Mouse (Mus musculus) gastrocnemius, adult 18-20 months (tissue): ENCODE data around the gene Ctf1. TPM values are rescaled to one million over a fixed set of nuclear protein-coding genes. Genes with fewer than 3 reads are reported as not detected.
A peak's percentile ranks its signal among the peaks of the same experiment; 100 is the strongest.
"Not testable (repeated sequence)": the region's sequence is repeated elsewhere in the genome, so short reads cannot be mapped to it uniquely, and the experiment has no call there.

Experiments used
- DNase-seq: peaks from one replicate; pipeline ENCODE4 v3.0.0; 2021; ENCODE audit warnings: low spot score
- total RNA-seq, 2 experiments: library from RNA; stranded (reverse); gene quantifications; 2 replicates each; pipeline ENCODE4 v1.2.3; 2021

Ctf1 gene
- total RNA-seq, 2 experiments from 2014 or later, result 17.3 to 17.5 TPM

DNA sequence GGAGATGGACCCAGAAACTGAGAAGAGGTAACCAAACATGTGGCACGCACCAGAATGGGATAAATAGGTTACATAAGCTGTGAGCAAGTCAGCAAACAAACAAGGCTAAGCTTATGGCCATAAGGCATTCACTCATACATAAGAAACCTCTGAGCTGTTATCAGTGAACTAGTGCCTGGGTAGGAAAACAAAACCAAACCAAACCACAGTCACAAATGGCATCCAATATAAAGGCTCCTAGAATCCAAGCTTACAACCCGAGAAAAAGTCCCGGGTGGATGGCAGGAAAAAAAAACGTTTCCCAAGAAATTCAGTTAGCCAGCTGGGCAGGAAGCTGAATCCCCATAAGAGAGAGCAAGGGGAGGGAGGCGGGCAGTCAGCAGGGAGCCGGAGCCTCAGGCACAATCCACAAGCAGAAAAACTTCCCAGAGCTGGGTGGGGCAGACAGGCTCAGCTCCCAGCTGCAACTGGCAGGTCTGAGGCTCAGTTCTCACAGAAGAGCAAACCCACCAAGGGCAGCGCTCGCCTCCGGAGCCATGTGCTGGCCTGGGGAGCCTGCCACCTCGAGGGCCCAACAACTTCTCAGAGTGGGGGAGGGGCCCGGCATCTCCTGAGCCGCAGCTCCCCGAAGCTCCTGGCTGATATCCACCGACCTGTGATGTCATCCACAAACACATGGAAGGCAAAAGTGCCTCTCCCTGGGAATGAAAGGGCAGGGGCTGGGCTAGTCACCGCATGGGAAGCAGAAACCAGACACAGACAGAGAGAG is 21.1 kb upstream of the Ctf1 start:
- DNase-seq, result peak; percentile 86

DNA sequence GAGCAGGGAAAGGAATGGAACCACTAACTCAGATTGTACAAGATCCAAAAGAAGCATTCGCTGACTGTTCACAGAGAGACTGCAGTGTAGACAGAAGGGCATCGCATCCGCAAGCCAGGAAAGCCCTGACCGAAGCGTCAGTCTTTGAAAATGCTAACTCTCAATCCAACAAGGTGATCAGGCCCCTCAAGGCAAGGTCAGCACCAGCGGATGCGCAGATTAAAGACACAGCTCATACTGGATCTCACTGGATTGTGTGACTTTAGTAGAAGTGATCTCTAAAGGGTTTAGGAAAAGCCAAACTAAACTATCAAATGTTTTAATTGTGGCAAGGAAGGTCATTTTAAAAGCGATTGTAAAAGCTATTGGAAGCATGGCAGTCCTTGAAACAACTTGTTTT is 19.2 kb upstream of the Ctf1 start:
- no peak for DNase-seq

DNA sequence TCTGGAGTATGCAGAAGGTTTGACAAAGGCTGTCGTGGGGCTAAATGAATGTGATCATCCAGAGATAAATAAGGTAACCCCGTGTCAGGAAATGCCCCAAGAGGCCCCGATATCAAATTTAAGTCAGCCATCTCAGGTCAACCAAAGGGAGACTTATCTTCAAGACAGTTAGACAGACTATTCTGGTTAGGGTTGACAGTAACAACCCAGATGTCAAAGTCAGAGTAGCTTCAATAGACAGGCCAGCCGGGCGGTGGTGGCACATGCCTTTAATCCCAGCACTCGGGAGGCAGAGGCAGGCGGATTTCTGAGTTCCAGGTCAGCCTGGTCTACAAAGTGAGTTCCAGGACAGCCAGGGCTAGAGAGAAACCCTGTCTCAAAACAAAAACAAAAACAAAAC is 18.8 kb upstream of the Ctf1 start:
- not testable (repeated sequence) for DNase-seq

DNA sequence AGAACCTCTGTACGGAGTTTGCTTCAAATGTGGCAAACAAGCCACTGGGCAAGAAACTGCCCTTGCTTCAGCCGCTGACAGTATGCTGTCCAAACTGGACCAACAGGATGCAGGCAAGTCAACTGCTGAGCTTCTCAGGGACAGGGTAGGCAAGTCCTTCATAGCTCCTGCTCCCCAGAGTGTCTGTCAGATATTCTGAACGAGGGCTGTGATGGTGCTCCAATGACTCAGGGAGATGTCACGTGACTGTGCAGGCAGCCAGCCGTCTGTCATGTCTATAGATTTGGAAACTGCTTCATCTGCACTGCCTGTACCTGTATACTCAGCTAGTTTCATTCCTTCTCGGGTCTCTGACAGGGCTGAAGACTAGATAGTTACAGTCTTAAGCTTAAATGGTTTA is 13.6 kb upstream of the Ctf1 start:
- DNase-seq, result no peak

DNA sequence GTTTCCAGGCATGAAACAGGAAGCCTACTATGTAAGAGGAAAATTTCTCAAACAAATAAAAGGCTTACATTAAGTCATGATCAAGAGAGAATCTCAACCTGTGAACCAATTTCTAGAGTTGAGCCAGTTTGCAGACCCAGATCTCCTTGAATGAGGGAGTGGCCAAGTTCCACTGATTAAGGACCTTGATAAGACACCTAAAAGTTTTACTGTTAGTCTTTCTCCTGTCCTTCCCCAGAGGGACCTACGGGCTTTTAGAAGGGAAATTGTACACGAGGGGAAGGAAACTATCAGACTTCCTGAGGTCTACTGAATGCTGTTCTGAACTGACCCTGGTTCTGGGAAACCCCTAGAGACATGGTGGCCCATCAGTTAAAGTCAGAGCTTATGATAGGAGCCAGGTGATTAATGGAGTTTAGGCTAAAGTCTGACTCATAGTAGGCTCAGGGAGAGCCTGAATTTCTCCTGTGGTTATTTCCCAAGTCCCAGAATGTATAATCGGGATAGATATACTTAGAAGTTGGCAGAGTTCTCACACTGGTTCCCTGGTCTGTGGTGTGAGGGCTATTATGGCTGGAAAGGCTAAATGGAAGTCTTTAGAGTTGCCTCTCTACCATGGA is 11.7 kb upstream of the Ctf1 start:
- no peak for DNase-seq

DNA sequence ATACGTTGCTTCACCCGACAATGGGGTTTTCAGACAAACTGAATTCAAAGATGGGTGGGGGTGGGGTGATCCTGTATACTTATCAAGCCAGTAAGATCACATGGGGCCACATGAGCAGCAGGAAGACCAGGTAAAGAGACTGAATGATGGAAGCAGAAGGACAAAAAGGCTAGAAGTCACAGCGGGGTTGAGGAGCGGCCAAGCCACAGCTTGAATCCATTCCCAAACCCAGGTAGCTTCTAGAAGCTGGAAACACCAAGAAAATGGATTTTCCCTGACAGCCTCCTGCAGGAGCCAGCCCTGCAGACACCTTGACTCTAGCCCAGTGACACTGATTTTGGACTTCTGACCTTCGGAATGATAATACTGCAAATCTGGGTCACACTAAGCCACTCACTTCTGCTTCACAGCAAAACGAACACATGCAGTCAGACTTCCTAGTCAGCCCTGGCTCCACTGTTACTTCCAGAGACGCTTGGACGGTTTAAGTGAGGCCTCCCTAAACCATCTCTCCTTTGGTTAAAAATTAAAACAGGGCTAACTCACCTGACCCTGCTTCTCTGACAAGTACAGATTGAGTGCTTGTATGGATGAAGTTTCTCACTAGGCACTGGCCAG is 8.9 kb upstream of the Ctf1 start:
- DNase-seq, result no peak

DNA sequence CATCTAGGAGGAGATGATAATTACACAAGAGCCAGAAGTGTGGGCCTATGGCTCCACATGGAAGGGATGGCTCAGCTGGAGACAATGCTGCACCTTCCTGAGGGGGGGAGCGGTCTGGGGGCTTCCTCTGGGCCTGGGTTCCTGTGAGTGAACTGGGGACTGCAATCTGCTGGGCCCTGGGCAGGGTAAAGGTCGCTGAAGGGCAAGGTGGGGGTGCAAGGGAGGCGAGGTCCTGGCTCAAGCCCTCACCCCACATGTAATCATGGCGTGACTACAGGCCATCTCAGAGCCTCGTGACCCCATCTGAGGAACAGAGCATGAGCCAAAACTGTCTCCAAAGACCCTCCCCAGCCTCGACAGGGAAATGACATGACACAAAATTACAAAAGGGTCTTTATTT is 7.9 kb upstream of the Ctf1 start:
- no peak for DNase-seq

DNA sequence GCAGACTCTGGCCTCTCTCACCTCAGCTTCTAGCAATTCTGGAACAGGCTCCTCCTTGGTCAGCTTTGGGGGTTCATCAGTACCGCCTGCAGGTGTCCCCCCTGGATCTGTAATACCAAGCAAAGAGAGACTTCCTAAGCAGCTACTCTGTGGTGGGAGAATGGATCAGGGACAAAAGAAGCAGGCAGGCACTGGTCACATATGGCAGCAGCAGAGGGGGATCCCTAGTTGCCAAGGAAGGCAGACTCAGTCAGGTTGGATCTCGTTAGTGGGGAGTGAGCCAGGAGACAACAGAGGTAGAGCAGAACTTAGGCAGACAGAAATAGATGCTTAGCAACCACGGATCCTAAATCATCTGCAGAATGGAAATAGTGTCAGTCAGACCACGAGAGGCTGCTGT is 6.8 kb upstream of the Ctf1 start:
- DNase-seq, result no peak

DNA sequence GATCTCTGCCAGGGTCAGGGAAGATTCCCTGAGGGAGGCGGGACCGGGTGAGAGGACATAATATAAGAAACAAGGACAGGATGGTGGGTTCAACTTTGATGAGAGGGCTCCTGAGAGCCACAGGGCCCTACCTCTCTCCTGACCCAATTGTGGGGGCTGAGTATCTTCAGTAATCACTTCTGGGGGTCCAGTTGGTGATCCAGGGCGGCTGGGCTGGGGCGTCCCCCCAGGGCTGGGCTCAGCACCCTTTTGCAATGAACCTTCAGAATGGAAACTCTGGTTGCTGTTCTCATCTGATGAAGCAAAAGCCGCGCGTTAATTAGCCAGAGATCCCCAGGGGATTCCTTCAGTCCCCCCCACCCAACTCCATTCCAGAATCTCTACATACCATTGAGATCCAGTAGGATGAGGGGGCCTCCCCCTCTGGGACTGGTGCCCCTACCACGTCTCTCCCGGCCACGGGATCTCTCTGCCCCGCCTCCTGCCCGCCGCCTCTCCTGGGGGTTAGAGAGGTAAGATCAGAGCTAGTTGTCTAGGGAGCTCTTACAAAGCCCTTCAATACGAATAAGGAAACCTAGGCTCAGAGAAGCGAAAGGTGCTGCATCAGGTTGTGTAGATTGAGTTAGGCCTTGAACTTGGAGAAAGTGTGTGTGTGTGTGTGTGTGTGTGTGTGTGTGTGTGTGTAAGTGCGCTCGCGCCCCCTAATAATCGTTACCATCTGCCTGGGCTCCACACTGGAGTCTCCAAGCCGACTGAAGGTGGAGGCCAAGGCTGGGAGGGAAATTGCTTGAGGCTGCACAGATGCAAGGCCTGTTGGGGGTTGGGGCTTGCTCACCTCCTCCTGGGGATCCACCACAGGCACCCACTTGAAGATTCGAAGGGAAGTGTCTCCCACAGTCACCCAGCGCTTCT is 5.2 kb upstream of the Ctf1 start:
- DNase-seq, result no peak

DNA sequence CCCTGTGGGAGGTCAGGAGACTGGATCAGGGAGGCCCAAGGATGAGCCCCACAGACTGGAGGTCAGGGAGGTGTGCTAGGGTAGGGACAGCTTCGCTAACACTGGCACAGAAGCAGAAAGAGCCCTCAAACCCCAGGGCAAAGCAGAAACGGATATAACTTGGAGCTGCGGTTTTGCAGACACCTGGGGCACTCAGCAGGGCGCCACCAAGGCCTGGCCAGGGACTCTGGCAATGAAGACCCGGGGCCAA is 4.7 kb upstream of the Ctf1 start:
- no peak for DNase-seq

DNA sequence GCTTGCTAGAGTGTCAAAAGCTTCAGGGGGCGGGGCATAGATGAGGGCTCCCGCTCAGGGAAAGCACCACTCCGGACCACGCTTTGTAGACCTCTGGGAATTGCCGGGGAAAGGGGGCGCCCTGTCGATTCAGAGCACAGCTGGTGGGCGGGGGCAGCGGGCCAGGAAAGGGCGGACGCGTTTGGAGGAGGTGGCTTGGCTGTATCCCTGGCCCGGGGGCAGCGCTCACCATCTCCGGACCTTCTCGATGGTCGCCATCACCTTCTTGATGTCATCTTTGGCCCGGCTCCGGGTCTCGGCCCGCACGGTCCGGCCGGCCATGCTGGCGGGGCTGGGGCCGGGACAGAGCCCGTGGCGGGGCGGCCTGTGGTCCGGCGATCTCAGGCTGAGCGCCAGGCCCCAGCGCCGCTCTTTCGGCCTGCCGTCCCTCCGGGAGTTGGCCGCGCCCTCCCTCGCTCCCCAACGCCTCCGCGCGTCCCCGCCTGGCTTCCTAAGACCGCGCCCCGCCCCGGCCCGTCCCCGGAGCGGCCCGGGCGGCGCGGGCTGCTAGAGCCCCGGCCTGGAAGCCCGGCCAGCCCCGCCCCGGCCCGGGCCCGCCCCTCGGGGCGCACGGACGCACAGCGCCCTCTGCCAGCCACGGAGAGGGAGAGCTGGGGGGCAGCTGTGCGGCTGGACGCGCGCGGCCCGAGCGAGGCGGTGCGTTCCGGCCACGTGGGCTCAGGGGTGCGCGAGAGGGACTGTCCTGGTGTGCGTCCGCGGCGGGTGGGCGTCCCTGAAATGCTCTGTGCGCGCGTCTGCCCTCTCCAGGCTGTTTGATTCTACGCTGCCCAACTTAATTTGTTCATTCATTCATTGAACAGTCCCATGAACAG is 4.1 kb upstream of the Ctf1 start, which contains the start of gene Bcl7c:
Gene Bcl7c, minus strand, starts transcription at position 727 of the 872 bp plus-strand sequence.
- DNase-seq, result peak; percentile 89

DNA sequence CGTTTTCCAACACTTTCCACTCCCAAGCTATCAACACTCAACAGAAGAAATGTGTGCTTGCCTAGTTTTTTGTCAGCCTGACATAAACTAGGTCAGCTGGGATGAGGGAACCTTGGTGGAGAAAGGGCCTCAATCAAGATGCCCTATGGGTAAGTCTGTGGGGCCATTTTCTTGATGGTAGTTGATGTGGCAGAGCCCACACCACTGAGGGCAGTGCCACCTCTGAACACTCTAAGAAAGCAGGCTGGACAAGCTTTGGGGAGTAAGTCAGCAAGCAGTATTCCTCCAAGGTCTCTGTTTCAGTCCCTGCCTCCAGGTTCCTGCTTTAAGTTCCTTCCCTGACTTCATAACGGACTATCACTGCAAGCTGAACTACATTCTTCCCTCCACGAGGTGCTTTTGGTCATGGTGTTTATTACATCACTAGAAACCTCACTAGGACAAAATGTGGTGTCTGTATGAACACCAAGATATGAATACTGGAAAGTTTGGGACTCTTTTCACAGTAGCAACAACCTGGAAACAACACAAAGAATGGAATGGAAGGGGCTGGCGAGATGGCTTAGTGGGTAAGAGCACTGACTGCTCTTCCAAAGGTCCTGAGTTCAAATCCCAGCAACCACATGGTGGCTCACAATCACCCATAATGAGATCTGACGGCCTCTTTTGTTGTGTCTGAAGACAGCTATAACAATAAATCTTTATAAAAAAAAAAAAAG is 3.1 kb upstream of the Ctf1 start:
- no peak for DNase-seq

DNA sequence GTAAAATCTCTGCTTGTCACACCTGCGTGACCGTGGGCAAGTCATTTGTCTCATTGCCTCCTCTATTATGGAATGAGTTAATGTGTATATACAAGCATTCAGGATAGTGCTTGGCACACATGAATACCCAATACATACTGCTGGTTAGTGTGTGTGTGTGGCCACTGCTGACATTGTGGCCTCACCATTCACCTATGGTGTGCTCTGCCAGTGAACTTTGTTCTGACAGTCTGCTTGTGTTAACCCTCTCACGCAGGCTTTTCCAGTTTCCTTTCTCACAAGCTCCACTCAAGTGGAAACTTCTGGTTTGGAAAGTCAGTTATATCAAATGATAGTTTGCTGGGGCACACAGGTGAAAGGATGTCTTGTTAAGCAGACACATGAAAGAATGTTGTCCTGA is 1.5 kb upstream of the Ctf1 start:
- DNase-seq, result no peak

DNA sequence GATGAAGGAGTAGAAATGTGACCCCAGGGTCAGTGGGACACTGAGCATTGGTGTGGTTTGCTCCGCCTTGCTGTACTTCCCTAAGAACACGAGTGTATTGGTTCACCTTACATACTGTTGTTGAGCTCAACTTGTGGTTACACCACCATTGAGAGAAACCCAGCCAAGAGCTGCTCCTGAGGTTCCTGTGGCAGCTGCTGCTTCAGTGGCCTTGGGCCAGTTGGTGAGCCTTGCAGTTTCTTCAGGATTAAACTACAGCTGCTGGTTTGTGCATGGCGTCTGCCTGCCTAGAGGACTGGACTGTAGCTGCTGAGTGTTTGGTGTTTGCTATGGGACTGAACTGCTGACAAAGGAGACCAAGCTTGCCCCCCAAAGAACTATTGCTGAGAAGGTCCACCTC is 1.1 kb upstream of the Ctf1 start:
- no peak for DNase-seq

DNA sequence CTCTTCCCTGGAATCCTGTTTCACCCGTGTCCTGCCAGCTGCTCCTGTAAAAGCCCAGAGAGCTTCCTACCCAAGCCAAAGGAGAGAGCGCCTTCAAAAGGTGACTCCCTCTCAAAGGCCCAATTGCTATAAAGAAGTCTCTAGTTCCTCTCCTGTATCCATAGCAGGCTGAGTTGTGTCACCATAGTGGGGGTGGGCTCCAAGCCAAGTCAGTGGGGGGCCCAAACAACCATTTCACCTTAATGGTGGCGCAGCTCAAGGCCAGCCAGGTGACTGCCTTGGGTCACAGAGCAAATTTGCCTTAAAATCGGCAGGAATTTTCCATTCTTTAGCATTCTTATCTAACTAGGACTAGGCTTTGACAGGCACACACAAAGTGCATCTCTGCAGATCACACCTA is 2.3 kb downstream of the Ctf1 start:
- no peak for DNase-seq

DNA sequence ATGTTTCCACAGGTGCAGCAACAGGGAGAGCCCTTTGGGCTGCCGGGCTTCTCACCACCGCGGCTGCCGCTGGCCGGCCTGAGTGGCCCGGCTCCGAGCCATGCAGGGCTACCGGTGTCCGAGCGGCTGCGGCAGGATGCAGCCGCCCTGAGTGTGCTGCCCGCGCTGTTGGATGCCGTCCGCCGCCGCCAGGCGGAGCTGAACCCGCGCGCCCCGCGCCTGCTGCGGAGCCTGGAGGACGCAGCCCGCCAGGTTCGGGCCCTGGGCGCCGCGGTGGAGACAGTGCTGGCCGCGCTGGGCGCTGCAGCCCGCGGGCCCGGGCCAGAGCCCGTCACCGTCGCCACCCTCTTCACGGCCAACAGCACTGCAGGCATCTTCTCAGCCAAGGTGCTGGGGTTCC is 4.5 kb downstream of the Ctf1 start:
- peak; percentile 52 for DNase-seq

DNA sequence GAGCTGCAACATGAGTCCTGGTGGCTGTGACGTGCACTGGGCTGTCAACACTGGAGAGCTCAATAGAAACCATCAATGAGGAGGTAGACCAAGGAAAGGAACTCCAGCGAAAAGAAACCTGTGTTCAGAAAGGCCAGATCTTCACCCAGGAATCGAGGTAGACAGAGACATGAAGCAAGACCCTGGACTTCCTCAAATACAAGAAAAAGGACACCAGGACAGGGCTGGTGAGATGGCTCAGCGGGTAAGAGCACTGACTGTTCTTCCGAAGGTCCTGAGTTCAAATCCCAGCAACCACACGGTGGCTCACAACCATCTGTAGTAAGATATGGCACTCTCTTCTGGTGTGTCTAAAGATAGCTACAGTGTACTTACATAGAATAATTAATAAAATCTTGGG is 5.8 kb downstream of the Ctf1 start:
- no peak for DNase-seq

DNA sequence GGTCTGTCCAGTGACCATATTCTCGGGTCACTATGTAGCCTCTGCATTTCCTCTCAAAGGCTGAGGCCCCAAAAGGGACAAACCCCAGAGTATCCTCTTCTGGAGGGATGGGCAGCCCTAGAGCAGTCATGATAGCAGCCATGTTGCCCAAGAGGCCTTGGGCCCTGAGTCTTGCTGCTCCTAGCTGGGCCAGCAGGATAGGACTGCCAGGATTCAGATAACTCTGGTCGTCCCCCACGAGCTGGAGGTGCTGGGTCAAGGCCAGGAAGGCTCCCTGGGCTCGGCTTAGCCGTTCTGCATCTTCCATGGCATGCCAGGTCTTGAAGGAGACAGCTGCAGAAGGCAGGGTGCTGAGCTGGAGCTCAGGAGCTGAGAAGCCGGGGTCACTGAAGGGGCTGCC is 6.7 kb downstream of the Ctf1 start:
- DNase-seq, result no peak

DNA sequence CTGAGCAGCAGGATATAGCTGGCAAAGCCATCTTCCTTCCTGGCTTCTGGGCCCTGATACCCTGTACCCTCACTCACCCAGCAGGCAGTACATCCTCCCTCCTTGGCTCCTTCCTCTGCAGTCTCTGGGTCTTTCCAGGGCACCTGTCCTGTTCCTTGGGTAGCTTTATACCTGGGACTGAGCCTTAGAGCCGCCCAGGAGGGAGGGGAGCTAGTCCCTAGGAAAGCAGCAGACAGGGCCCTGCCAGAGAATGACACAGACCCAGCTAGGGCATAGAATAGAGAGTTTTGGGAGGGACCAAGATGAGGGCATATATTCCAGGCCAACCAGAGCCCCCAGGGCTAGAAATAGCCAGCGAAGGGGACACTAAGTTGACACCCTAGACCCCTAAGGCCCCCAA is 13.0 kb downstream of the Ctf1 start:
- DNase-seq, result no peak

DNA sequence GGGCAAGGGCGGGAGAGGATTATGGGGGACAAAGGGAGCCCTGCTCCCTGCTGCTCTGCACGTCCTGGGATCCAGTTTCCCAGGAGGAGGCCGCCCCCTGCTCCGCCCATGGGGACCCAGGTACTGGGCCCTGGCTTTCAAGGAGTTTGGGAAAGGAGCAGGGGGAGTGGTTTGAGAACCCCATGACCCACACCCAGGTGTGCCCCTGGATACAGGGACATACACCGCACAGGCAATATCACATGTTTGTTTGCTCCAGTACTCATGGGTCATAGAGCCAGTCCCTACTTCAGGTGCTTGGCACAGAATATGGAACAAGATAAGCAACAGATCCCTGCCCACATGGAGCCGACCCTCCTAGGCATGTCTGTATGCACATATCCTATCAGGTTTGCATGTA is 13.4 kb downstream of the Ctf1 start:
- no peak for DNase-seq

DNA sequence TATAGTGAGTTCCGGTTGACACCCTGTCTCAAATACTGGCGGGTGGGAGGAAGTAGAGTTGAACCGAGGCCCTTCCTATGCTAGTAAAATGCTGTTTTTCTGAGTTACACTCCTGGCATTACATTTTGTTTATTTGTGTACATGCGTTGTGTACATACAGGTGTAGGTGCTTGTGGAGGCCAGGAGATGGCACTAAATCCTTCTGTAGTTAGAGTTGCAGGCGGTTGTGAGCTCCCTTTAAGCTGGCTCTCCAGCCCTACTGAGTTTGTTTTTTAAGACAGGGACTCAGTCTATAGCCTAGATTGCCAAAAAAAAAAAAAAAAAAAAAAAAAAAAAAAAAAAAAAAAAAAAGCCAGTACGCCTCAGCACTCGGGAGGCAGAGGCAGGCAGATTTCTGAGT is 15.4 kb downstream of the Ctf1 start:
- DNase-seq, result no peak
